Mouse (Mus musculus): Measurements from ENCODE around the gene Igsf6. TPM values are rescaled to one million over a fixed set of nuclear protein-coding genes. Genes with fewer than 3 reads are reported as not detected.

The Igsf6 gene
- 4.8 and 7.1 TPM in 2 replicates for polyA plus RNA-seq (2012; ENCODE audit: low replicate concordance)

DNA sequence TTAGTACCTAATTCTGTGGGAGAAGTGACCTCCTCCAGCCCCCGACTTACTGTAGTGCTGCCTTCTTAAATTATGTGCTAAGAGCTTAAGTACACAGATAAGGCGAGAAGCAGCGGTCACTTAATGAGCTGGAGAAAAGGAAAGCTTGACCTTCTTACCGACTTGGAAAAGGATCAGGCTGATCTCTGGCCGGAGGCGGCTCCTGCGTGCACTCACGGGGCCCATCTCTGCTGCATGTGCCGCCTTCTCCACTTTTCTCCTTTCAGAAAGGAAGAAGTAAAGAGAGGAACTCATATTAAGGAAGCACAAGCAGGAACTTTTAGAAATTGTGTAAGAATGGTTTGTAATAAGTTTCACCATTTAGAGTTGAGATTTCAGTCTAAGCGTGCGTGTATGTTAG lies at the start of gene Igsf6:
Gene Igsf6 (minus strand): TSS at position 292 of the 400 bp plus-strand sequence.

DNA sequence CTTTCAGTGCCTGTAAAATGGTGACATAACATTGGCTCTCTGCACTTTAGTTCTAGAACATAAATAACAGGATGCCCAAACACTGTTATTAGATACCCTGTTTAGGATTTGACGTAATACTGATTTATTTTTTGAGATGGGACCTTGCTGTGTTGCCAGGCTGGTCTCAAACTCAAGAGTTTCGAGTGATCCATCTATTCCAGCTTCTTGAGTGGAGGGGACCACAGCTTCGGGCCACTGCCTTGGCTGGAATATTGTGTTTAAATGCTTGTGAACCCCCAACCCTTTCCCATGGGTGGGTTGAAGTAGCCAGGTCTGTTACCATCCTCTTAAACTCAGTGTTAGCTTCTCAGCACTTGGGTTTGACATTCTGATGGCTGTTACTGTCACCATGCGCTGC lies 7.0 kb upstream of the Igsf6 start, which contains the start of gene Otoa:
Gene Otoa (plus strand): TSS at position 301 of the 400 bp plus-strand sequence.

GRCm38 (mm10) chr7:121033856-121034652 lies 40.3 kb downstream of the Igsf6 start, which contains the start of gene Mettl9:
Mettl9 (plus strand) TSS chr7:121034445.

Other genes starting within 250 kb of the Igsf6 start
- 22.8 and 26.3 TPM in 2 replicates for gene Eef2k, start 231.7 kb downstream of the Igsf6 start, polyA plus RNA-seq (2012; ENCODE audit: low replicate concordance)
- gene Polr3e, start 156.8 kb downstream of the Igsf6 start, polyA plus RNA-seq (2012; ENCODE audit: low replicate concordance): 13.7 and 14.3 TPM in 2 replicates
- gene Cdr2, start 92.3 kb downstream of the Igsf6 start, polyA plus RNA-seq (2012; ENCODE audit: low replicate concordance): 10.7 and 33.2 TPM in 2 replicates
- 0.07 TPM in 1 of 2 replicates, not detected in the other for gene Mfsd13b, start 92.1 kb downstream of the Igsf6 start, polyA plus RNA-seq (2012; ENCODE audit: low replicate concordance)
- 15.9 and 16.6 TPM in 2 replicates for gene Mettl9, start 40.1 kb downstream of the Igsf6 start, polyA plus RNA-seq (2012; ENCODE audit: low replicate concordance)
- 0.03 TPM in 1 of 2 replicates, not detected in the other for gene Otoa, start 7.1 kb upstream of the Igsf6 start, polyA plus RNA-seq (2012; ENCODE audit: low replicate concordance)